Mouse (Mus musculus) adrenal gland, postnatal 10 days (tissue): ENCODE results near the gene 4930404N11Rik. TPM values are rescaled to one million over a fixed set of nuclear protein-coding genes. Genes with fewer than 3 reads are reported as not detected.

ENCODE experiments used
- microRNA-seq: library from miRNA; unstranded; fragments of <30 nt; microRNA quantifications from one replicate; pipeline ENCODE4 v1.2.0, GENCODE M21; 2021
- total RNA-seq, 2 experiments: library from RNA; stranded (reverse); gene quantifications; 2 replicates each; pipeline ENCODE4 v1.2.3; 2021

Gene 4930404N11Rik
- total RNA-seq, 2 experiments from 2014 or later: 1.1 to 2.3 TPM

Small RNAs within 50 kb of the gene (microRNA-seq; reads per million reads assigned to microRNA genes)
- gene Mir6913: not detected

Other genes with a start within 250 kb of the 4930404N11Rik start
- 10 to 100 TPM; 61.1 to 66.6 TPM for gene Zbtb7a, start 230.6 kb downstream of the 4930404N11Rik start, total RNA-seq
- gene Pias4, start 197.9 kb downstream of the 4930404N11Rik start, total RNA-seq: 10 to 100 TPM; 25.8 to 26.5 TPM
- 1,000 to 10,000 TPM; 1,466 to 1,521 TPM for gene Eef2, start 189.2 kb downstream of the 4930404N11Rik start, total RNA-seq
- gene Dapk3, start 182.8 kb downstream of the 4930404N11Rik start, total RNA-seq: 10 to 100 TPM; 55.3 to 55.6 TPM
- not detected for gene 4930442H23Rik, start 182.0 kb downstream of the 4930404N11Rik start, total RNA-seq
- gene Nmrk2, start 163.8 kb downstream of the 4930404N11Rik start, total RNA-seq: 1 to 10 TPM in 1 of 2 experiments, under 1 TPM in 1; 0.15 to 4.9 TPM
- gene Atcay, start 135.0 kb downstream of the 4930404N11Rik start, total RNA-seq: 1 to 10 TPM; 2.5 to 4.6 TPM
- gene Zfr2, start 132.7 kb downstream of the 4930404N11Rik start, total RNA-seq: 10 to 100 TPM in 1 of 2 experiments, 1 to 10 TPM in 1; 7.4 to 11.9 TPM
- 1 to 10 TPM; 1.8 to 2.1 TPM for gene Matk, start 112.9 kb downstream of the 4930404N11Rik start, total RNA-seq
- 100 to 1,000 TPM; 109 to 111 TPM for gene Mrpl54, start 98.9 kb downstream of the 4930404N11Rik start, total RNA-seq
- 10 to 100 TPM; 79.8 to 83.8 TPM for gene Apba3, start 98.9 kb downstream of the 4930404N11Rik start, total RNA-seq
- gene Tjp3, start 74.2 kb downstream of the 4930404N11Rik start, total RNA-seq: 1 to 10 TPM; 1.9 to 3.0 TPM
- gene Pip5k1c, start 72.9 kb downstream of the 4930404N11Rik start, total RNA-seq: 10 to 100 TPM; 39.2 to 48.9 TPM
- 10 to 100 TPM; 29.4 to 35.4 TPM for gene Cactin, start 44.7 kb downstream of the 4930404N11Rik start, total RNA-seq
- 10 to 100 TPM; 24.5 to 31.8 TPM for gene Tbxa2r, start 37.1 kb downstream of the 4930404N11Rik start, total RNA-seq
- 1 to 10 TPM; 3.6 to 4.0 TPM for gene Gipc3, start 22.6 kb downstream of the 4930404N11Rik start, total RNA-seq
- gene Hmg20b, start 15.3 kb downstream of the 4930404N11Rik start, total RNA-seq: 10 to 100 TPM; 81.2 to 97.5 TPM
- 10 to 100 TPM; 17.8 to 22.8 TPM for gene Mfsd12, start 8.3 kb downstream of the 4930404N11Rik start, total RNA-seq
- 10 to 100 TPM; 42.1 to 51.7 TPM for gene Fzr1, start 12.7 kb upstream of the 4930404N11Rik start, total RNA-seq
- 10 to 100 TPM; 52.8 to 54.2 TPM for gene Dohh, start 18.6 kb upstream of the 4930404N11Rik start, total RNA-seq
- 1 to 10 TPM; 1.1 to 1.6 TPM for gene Gm48551, start 18.6 kb upstream of the 4930404N11Rik start, total RNA-seq
- gene Gm48552, start 23.2 kb upstream of the 4930404N11Rik start, total RNA-seq: 1 to 10 TPM in 1 of 2 experiments, under 1 TPM in 1; 0.45 to 1.9 TPM
- gene Smim24, start 27.2 kb upstream of the 4930404N11Rik start, total RNA-seq: 1 to 10 TPM; 1.2 to 1.6 TPM
- gene Nfic, start 89.8 kb upstream of the 4930404N11Rik start, total RNA-seq: 100 to 1,000 TPM in 1 of 2 experiments, 10 to 100 TPM in 1; 99.9 to 129 TPM
- 1 to 10 TPM in 1 of 2 experiments, under 1 TPM in 1; 0.84 to 2.2 TPM for gene Celf5, start 116.9 kb upstream of the 4930404N11Rik start, total RNA-seq
- 10 to 100 TPM; 90.9 to 93.8 TPM for gene Ncln, start 130.6 kb upstream of the 4930404N11Rik start, total RNA-seq
- 1 to 10 TPM; 2.9 TPM for gene S1pr4, start 134.3 kb upstream of the 4930404N11Rik start, total RNA-seq
- gene Gna15, start 158.4 kb upstream of the 4930404N11Rik start, total RNA-seq: 1 to 10 TPM in 1 of 2 experiments, under 1 TPM in 1; 0.66 to 1.1 TPM
- 10 to 100 TPM; 63.8 to 72.7 TPM for gene Gna11, start 179.4 kb upstream of the 4930404N11Rik start, total RNA-seq
- 100 to 1,000 TPM; 541 to 611 TPM for gene Aes, start 193.7 kb upstream of the 4930404N11Rik start, total RNA-seq
- gene Tle2, start 208.7 kb upstream of the 4930404N11Rik start, total RNA-seq: 10 to 100 TPM; 10.9 to 18.1 TPM
- 10 to 100 TPM in 1 of 2 experiments, 1 to 10 TPM in 1; 8.7 to 10.8 TPM for gene Tle6, start 235.3 kb upstream of the 4930404N11Rik start, total RNA-seq
- 1 to 10 TPM; 1.1 to 1.8 TPM for gene BC025920, start 240.5 kb upstream of the 4930404N11Rik start, total RNA-seq